Mouse (Mus musculus) ovary, postnatal 10 days (tissue): ENCODE data around the gene Snapc1.

ENCODE experiments used
- DNase-seq: peaks from one replicate; pipeline ENCODE4 v3.0.0; 2022; ENCODE audit warnings: low spot score

Snapc1 gene

DNA sequence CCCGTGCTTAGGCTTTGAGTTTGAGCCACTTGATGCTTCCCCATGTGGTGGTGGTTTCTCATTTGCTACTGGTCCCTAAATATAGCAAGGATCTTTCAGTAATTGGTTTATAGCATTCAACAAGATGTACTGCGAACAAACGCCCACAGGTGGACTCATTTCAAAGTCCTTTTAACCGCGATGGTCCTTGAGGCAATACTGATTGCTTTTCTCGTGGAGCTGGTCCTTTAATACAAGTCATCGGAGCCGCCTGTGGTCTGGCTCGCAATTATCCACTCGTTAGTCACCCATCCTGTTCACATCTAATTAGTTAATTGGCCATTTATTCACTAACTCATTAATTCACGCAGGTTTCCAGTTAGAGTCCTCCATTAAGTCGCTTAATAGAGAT lies 32.6 kb downstream of the Snapc1 start:
- DNase-seq: no peak

- DNase-seq: no peak
These were observed 33.2 kb downstream of the Snapc1 start, which contains the start of gene Syt16 for GRCm38 (mm10) chr12:73997297-73998127. Gene Syt16 (plus strand): TSS chr12:73997661.

DNA sequence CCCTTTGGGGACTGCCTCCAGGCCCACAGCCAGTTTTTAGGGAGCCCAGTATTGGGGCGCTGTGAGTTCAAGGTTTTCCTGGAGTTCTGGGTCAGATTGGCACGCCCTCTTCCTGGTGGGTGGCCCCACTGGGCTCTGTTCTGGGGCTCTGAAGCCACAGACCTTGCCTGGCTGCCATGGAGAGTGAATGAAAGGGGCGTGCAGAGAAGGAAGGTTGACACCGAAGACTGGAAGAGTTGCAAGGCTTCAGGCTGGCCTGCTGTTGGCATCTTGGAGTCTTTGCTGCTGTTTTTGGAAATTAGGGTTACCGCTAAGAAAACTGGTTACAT lies 33.8 kb downstream of the Snapc1 start:
- no peak for DNase-seq

GRCm38 (mm10) chr12:74002449-74002848 lies 38.2 kb downstream of the Snapc1 start:
- DNase-seq: no peak

- DNase-seq: no peak
These were observed 45.2 kb downstream of the Snapc1 start for GRCm38 (mm10) chr12:74009448-74009911.

GRCm38 (mm10) chr12:74013739-74014138 lies 49.5 kb downstream of the Snapc1 start:
- peak; percentile 58 for DNase-seq

GRCm38 (mm10) chr12:74014739-74015270 lies 50.5 kb downstream of the Snapc1 start:
- no peak for DNase-seq

DNA sequence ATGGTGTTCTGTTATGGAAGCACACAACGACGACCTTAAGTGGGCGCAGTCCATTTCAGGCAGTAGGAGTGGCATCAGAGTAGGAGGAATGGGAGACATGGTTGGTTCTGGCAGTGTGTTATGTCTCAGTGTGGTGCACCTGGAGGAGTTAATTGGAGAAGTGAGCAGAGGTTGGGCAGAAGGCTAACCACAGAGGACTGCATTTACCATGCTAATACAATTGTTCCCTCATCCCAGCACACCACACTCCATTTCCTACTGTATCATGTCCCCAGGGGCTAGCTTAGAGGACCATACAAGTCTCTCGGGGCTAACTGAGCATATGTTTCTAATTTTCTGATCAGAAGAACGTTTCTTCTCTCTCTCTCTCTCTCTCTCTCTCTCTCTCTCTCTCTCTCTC lies 51.2 kb downstream of the Snapc1 start:
- no peak for DNase-seq

- DNase-seq: no peak
These were observed 59.0 kb downstream of the Snapc1 start for GRCm38 (mm10) chr12:74023260-74023659.

DNA sequence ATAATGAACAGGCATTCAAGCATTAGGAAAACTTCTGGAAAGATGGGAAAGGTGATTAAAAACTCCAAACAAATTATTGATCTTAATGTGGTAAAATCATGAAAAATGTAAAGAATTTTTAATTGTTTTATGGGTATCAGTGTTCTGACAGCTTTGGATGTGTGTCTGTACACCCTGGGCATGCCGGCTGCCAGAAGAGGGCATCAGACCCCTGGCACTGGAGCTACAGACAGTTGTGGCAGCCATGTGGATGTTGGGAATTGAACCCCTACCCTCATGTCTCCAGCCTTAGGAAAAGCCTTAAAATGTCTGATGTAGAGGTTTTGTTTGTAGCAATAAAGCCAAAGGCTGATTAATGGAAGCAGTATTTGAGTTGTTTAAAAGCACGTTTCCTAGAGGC lies 60.6 kb downstream of the Snapc1 start:
- DNase-seq: no peak
